Comparison of ENCODE assay signal across 8 mouse cellular contexts in the genomic region with DNA sequence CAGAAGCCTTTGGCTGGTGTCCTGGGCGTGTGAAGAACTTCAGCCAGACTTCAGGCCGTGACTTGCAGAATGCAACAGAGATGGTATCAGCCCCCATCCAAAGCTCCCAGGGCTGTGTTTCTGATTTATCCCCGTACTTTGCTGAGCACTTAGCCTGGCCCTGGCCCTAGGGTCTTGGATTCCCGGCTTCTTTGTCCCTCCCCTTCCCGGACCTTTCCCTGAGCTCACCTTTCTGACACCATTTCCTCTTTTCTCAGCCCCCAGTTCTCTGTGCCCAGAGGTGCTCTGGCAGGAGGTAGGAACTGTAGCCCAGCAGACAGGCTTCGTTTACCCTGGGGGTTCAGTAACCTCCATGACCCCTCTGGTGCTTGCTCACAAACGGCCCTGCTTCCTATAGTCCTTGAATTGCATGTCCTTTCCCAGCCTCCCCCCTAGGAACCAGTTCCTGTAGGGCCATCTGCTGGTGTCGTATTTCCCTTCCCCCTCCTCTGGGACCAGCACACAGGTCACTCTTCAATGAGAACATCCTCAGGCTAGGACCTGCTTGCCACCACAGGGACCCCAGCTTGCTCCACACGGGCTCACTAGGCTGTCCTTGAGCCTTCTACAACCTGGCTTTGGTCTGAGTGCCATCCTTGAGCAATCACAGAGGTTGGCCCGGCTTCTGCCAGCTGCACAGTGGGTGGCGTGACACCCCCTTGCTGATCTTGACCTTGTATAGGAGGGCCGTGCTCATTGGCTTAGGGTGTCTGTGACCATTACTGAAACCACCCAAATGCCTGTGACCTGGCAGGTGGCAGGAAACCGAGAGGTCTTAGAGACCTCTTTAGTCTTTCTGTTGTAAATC. TPM values are rescaled to one million over a fixed set of nuclear protein-coding genes. Genes with fewer than 3 reads are reported as not detected.
DNase-seq lines count a peak whose midpoint lies in the region; ATAC-seq lines count a peak whose summit lies in the region.

No protein-coding gene starts in this region.

- ATAC-seq in embryonic facial prominence, embryonic 11.5 days (replicated peaks; ENCODE audit: insufficient number of reproducible peaks, low FRiP score, low TSS enrichment, low read depth), result no peak
- ATAC-seq in limb, embryonic 13.5 days (ENCODE audit: low FRiP score, low read depth), result no peak

- DNase-seq in heart, adult 11 months, result peak; percentile 98
- no peak for DNase-seq in heart, adult 8-10 months (ENCODE audit: low spot score)
- DNase-seq in adipocyte (ENCODE audit: low spot score), result peak; percentile 75
- peak; percentile 52 for DNase-seq in embryonic facial prominence, embryonic 11.5 days (ENCODE audit: low spot score)
- peak; percentile 74 for DNase-seq in heart, postnatal 10 days
- DNase-seq in naive thymus-derived CD4-positive, alpha-beta T cell, adult 2 months (ENCODE audit: low read depth), result peak; percentile 36
- no peak for DNase-seq in right cerebral cortex, postnatal 10 days (ENCODE audit: low spot score in 2 of 2)

- H3K4me1 ChIP-seq in embryonic facial prominence, embryonic 11.5 days (ENCODE audit: control insufficient read depth, insufficient read depth, low read length), result peaks cover 28% of the 10 kb centered on the region
- H3K4me1 ChIP-seq in limb, embryonic 13.5 days, result peaks cover 59% of the 10 kb centered on the region

- no peak overlapping the region for H3K4me3 ChIP-seq in embryonic facial prominence, embryonic 11.5 days (ENCODE audit: low read depth, low read length)
- H3K4me3 ChIP-seq in limb, embryonic 13.5 days, result 0 out of 2 replicates have a peak overlapping the region, but pooled peaks have one; percentile 0

- H3K27me3 ChIP-seq in embryonic facial prominence, embryonic 11.5 days (ENCODE audit: control insufficient read depth, insufficient read depth, low read length), result no peaks in the 10 kb centered on the region
- H3K27me3 ChIP-seq in limb, embryonic 13.5 days, result no peaks in the 10 kb centered on the region

- peak overlapping the region; percentile 2 for H3K9ac ChIP-seq in embryonic facial prominence, embryonic 11.5 days (replicated peaks; ENCODE audit: low read length)
- peak overlapping the region; percentile 56 for H3K9ac ChIP-seq in limb, embryonic 13.5 days

- H3K27ac ChIP-seq in embryonic facial prominence, embryonic 11.5 days (replicated peaks; ENCODE audit: low read depth, low read length), result peak overlapping the region; percentile 35; the same call in 1 of the 2 replicates
- H3K27ac ChIP-seq in limb, embryonic 13.5 days, result peak overlapping the region; percentile 97

- no peak overlapping the region for H3K4me2 ChIP-seq in embryonic facial prominence, embryonic 11.5 days (ENCODE audit: low read depth, low read length)
- H3K4me2 ChIP-seq in limb, embryonic 13.5 days (replicated peaks), result peak overlapping the region; percentile 71

- intact Hi-C loops in heart, postnatal 10 days (cut with DNase I), result loop anchor here (2.0 kb wide), 1 partner anchor 30 kb away; no protein-coding TSS in a partner anchor

- no peaks in the 10 kb centered on the region for H3K9me3 ChIP-seq in embryonic facial prominence, embryonic 11.5 days (replicated peaks; ENCODE audit: control insufficient read depth, low read length)
- H3K9me3 ChIP-seq in limb, embryonic 13.5 days, result no peaks in the 10 kb centered on the region

- 28% methylated on average over 13 of the region's 13 CpGs for WGBS in embryonic facial prominence, embryonic 11.5 days
- WGBS in limb, embryonic 13.5 days, result 29% methylated on average over 13 of the region's 13 CpGs

- H3K36me3 ChIP-seq in embryonic facial prominence, embryonic 11.5 days (replicated peaks; ENCODE audit: control insufficient read depth, insufficient read depth, low read depth, low read length), result peaks cover 10% of the 10 kb centered on the region
- H3K36me3 ChIP-seq in limb, embryonic 13.5 days, result peaks cover 20% of the 10 kb centered on the region

RNA-seq across cellular contexts. Expression of a gene that starts 26.0 kb away (rescaled TPM):
- total RNA-seq in heart, adult 8-10 months (2022), result 1 to 10 TPM; 7.1 to 8.1 (median 7.5) TPM
- 15.8 and 17.6 TPM in 2 replicates for polyA plus RNA-seq in embryonic facial prominence, embryonic 11.5 days (2014; fragmentation: Nextera tagmentation; extraction: Ambion mirVana)
- 10 to 100 TPM; 19.0 to 20.5 TPM for total RNA-seq in heart, postnatal 10 days (2021)
- polyA plus RNA-seq in limb, embryonic 13.5 days (2015; fragmentation: Nextera tagmentation; extraction: Ambion mirVana), result 30.1 and 32.2 TPM in 2 replicates

RNA-seq across cellular contexts. Expression of a gene that starts 28.6 kb away (rescaled TPM):
- 1 to 10 TPM; 2.4 to 3.8 (median 2.8) TPM for total RNA-seq in heart, adult 8-10 months (2022)
- polyA plus RNA-seq in embryonic facial prominence, embryonic 11.5 days (2014; fragmentation: Nextera tagmentation; extraction: Ambion mirVana), result 0.87 and 1.1 TPM in 2 replicates
- total RNA-seq in heart, postnatal 10 days (2021), result 1 to 10 TPM; 4.6 to 5.9 TPM
- 2.3 and 2.4 TPM in 2 replicates for polyA plus RNA-seq in limb, embryonic 13.5 days (2015; fragmentation: Nextera tagmentation; extraction: Ambion mirVana)

RNA-seq across cellular contexts. Expression of a gene that starts 44.9 kb away (rescaled TPM):
- total RNA-seq in heart, adult 8-10 months (2022), result under 1 TPM; 0.23 to 0.50 (median 0.34) TPM
- polyA plus RNA-seq in embryonic facial prominence, embryonic 11.5 days (2014; fragmentation: Nextera tagmentation; extraction: Ambion mirVana), result 4.0 and 4.3 TPM in 2 replicates
- total RNA-seq in heart, postnatal 10 days (2021), result 1 to 10 TPM; 1.1 to 1.2 TPM
- 4.7 and 5.5 TPM in 2 replicates for polyA plus RNA-seq in limb, embryonic 13.5 days (2015; fragmentation: Nextera tagmentation; extraction: Ambion mirVana)

Comparison
In these comparisons a context has a peak if more than half of its experiments do, and no peak if none do; other contexts are left out.
1. DNase-seq: peak in heart, adult 11 months (single experiment), adipocyte (single experiment), embryonic facial prominence, embryonic 11.5 days (single experiment), heart, postnatal 10 days (2 of 2) and naive thymus-derived CD4-positive, alpha-beta T cell, adult 2 months (single experiment); none in heart, adult 8-10 months (single experiment) and right cerebral cortex, postnatal 10 days (0 of 2).